Mouse (Mus musculus) left cerebral cortex, postnatal 10 days (tissue): ENCODE results near the gene Abca8a. TPM values are rescaled to one million over a fixed set of nuclear protein-coding genes. Genes with fewer than 3 reads are reported as not detected.
"Not testable (repeated sequence)": the region's sequence is repeated elsewhere in the genome, so short reads cannot be mapped to it uniquely, and the experiment has no call there.

Experiments
- DNase-seq, 2 experiments: peaks; one replicate each; pipeline ENCODE4 v3.0.0; 2021 to 2022; ENCODE audit warnings: low spot score in 2 of 2, mixed read lengths in 1 of 2; ENCODE audit errors: extremely low spot score in 1 of 2
- intact Hi-C: fragments of 180-260 bp; cut with DNase I; formaldehyde crosslinking; loops from one replicate; pipeline ENCODE4 v1.15.1; 2025
- total RNA-seq, 2 experiments: library from RNA; stranded (reverse); gene quantifications; 2 replicates each; pipeline ENCODE4 v1.2.3; 2021

The Abca8a gene
- total RNA-seq, 2 experiments from 2014 or later, result 7.4 to 9.7 TPM

DNA sequence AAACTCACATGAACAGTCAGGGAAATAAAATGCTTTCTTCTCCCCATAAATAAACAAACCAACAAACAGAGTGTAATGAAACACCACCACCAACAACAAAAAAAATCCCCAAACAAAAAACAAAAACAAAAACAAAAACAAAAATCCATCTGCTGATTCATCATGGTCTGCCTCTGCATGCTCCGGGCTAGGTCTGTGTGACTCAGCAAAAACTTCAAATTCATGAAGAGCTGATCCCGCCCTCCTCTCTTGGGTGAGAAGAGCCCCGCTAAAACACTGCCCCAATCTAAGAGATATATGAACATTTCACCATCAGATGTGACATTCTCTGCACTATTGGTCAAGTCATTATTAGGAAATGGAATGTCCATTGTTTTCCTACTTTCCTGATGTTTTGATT lies 104.5 kb downstream of the Abca8a start:
- no peak for DNase-seq
- intact Hi-C loops, result no loop called here

DNA sequence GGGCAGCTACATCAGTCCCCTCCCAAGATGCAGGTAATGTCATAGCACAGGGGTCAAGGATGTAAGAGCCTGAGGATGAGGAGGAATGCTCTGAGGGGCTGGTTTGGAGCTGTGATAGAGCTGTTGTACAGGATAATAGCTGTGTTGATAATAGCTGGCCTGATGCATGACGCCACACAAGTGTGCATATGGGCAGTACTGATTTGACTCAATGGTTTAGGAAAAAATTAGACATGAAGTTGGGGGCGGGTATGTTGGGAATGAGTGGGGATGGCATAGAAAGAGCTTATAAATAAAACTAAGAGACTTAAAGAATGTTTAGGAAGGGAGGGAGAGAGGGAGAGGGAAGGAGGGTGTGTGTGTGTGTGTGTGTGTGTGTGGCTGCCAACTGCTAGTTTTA lies 105.5 kb downstream of the Abca8a start:
- intact Hi-C loops, result no loop called here
- DNase-seq, result no peak

GRCm38 (mm10) chr11:109988164-109988563 lies 107.6 kb downstream of the Abca8a start:
- intact Hi-C loops, result no loop called here
- DNase-seq, result no peak

DNA sequence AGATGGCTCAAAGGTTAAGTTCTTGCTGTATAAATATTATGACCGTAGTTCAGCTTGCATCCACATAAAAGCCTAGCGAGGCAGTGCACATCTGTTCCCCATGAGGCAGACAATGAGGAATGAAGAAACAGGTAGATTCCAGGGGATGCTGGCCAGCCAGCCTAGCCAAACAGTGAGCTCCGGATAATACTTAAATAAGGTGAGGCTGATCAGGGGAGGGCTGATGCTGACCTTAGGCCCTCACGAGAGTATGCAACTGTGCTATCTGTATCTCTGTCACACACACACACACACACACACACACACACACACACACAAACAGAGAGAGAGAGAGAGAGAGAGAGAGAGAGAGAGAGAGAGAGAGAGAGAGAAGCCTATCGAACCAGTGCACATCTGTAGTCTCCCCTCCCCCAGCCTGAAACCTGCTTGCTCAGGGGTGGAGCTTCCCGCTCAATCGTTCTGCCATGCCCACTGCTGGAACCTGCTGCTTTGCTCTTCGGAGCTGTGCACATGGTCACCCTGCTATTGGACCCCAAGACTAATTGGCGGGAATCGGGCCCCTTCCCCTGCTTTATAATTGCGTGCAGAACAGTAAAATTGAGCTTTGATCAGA lies 108.2 kb downstream of the Abca8a start:
- DNase-seq, intact Hi-C loops: not testable (repeated sequence)

GRCm38 (mm10) chr11:109981872-109982271 lies 113.9 kb downstream of the Abca8a start:
- no peak for DNase-seq
- intact Hi-C loops, result no loop called here

Other genes starting within 250 kb of the Abca8a start
- 1 to 10 TPM; 7.4 to 7.8 TPM for gene Abca8b, start 100.1 kb downstream of the Abca8a start, total RNA-seq
- 1 to 10 TPM; 8.0 to 8.1 TPM for gene Abca9, start 72.2 kb upstream of the Abca8a start, total RNA-seq
- gene Abca6, start 155.8 kb upstream of the Abca8a start, total RNA-seq, result 1 to 10 TPM; 1.1 to 1.4 TPM
- gene Abca5, start 241.7 kb upstream of the Abca8a start, total RNA-seq, result 10 to 100 TPM; 31.1 to 32.0 TPM